Mouse (Mus musculus): ENCODE data around the gene Map3k4. TPM values are rescaled to one million over a fixed set of nuclear protein-coding genes. Genes with fewer than 3 reads are reported as not detected.
A peak's percentile ranks its signal among the peaks of the same experiment; 100 is the strongest.

The Map3k4 gene
- total and polyA plus RNA-seq, 2 experiments: 10.7 to 19.2 TPM

GRCm38 (mm10) chr17:12316251-12316650, 2.3 kb downstream of the Map3k4 start:
- TF ChIP-seq POLR2A (IDR thresholded peaks at IDR 0.05; ENCODE audit: extremely low read depth, insufficient read depth, low read length) (no peak), CTCF (IDR thresholded peaks at IDR 0.05; ENCODE audit: low read depth, low read length) (no peak)
- no peak for DNase-seq (ENCODE audit: extremely low read depth, low read depth, low spot score)
- WGBS: 56% methylated on average over 13 of the region's 13 CpGs

DNA sequence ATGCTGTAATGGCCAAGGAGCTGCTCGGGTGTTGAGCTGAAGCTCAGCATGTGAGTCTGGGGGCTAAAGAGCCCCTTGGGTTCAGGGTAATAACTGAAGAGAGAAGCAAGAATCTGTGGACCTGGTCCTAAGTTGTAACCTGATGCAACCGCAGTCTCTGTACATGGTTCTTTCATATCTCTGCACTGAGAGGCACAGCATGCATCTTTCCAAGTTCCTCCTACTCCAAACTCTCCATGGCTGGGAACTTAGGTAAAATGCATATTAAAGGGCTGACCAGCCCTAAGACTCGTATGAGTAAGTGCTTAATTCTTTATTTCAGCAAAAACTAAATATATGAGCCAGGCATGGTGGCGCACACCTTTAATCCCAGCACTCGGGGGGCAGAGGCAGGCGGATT, 6.3 kb downstream of the Map3k4 start:
- Histone ChIP-seq H3K27me3 (ENCODE audit: control insufficient read depth, insufficient read depth, low read length) (no peaks in the 10 kb centered on the region), H3K4me3 (ENCODE audit: insufficient read depth, low read depth, low read length) (no peak overlapping the region), H3K27ac (replicated peaks; ENCODE audit: insufficient read depth, low read depth, low read length) (no peak overlapping the region), H3K79me2 (ENCODE audit: control insufficient read depth, insufficient read depth, low read length) (peaks cover 39% of the 10 kb centered on the region; the same call in 1 of the 2 replicates), H3K9ac (ENCODE audit: low read depth, low read length) (no peak overlapping the region), H3K36me3 (ENCODE audit: control insufficient read depth, insufficient read depth, low read length) (no peaks in the 10 kb centered on the region), H3K4me1 (ENCODE audit: control insufficient read depth, insufficient read depth, low read length) (peaks cover 8% of the 10 kb centered on the region)
- DNase-seq (ENCODE audit: extremely low read depth, low read depth, low spot score): no peak
- WGBS: 96% methylated on average over 6 of the region's 6 CpGs
- TF ChIP-seq POLR2A (IDR thresholded peaks at IDR 0.05; ENCODE audit: extremely low read depth, insufficient read depth, low read length): no peak
- TF ChIP-seq CTCF (IDR thresholded peaks at IDR 0.05; ENCODE audit: low read depth, low read length): no peak

More at GRCm38 (mm10) chr17:12316251-12316650, 2.3 kb downstream of the Map3k4 start:
- Histone ChIP-seq H3K36me3 (ENCODE audit: control insufficient read depth, insufficient read depth, low read length) (no peaks in the 10 kb centered on the region), H3K9ac (ENCODE audit: low read depth, low read length) (no peak overlapping the region), H3K27ac (replicated peaks; ENCODE audit: insufficient read depth, low read depth, low read length) (no peak overlapping the region), H3K4me1 (ENCODE audit: control insufficient read depth, insufficient read depth, low read length) (peaks cover 8% of the 10 kb centered on the region; the same call in 1 of the 2 replicates), H3K79me2 (ENCODE audit: control insufficient read depth, insufficient read depth, low read length) (peaks cover 23% of the 10 kb centered on the region; the same call in 1 of the 2 replicates), H3K27me3 (ENCODE audit: control insufficient read depth, insufficient read depth, low read length) (no peaks in the 10 kb centered on the region), H3K4me3 (ENCODE audit: insufficient read depth, low read depth, low read length) (no peak overlapping the region)

DNA sequence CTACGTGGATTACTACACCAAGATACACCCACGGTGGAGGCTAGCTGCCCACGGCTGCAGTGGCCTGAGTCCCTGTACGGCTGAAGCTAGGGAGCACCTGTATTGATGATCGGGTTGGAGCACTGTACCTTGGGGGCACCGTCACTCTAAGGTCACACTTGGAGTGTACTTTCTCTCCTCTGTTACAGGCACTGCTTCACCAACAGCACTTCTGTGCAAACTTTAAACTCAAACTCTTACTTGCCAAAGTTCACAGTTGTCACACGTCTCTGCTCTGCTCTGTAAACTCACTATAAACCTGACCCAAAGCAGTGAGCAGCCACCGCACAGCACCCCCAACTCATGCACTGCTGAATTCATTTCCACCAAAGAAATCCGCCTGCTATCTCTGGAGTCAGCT, 9.1 kb downstream of the Map3k4 start:
- Histone ChIP-seq H3K36me3 (ENCODE audit: control insufficient read depth, insufficient read depth, low read length) (no peaks in the 10 kb centered on the region), H3K4me3 (ENCODE audit: insufficient read depth, low read depth, low read length) (no peak overlapping the region), H3K27me3 (ENCODE audit: control insufficient read depth, insufficient read depth, low read length) (no peaks in the 10 kb centered on the region), H3K9ac (ENCODE audit: low read depth, low read length) (no peak overlapping the region), H3K4me1 (ENCODE audit: control insufficient read depth, insufficient read depth, low read length) (peaks cover 8% of the 10 kb centered on the region), H3K79me2 (ENCODE audit: control insufficient read depth, insufficient read depth, low read length) (peaks cover 31% of the 10 kb centered on the region; the same call in 1 of the 2 replicates), H3K27ac (replicated peaks; ENCODE audit: insufficient read depth, low read depth, low read length) (peak overlapping the region; percentile 13; the same call in 1 of the 2 replicates)
- 26% methylated on average over 9 of the region's 9 CpGs for WGBS
- TF ChIP-seq CTCF (IDR thresholded peaks at IDR 0.05; ENCODE audit: low read depth, low read length) (no peak), POLR2A (IDR thresholded peaks at IDR 0.05; ENCODE audit: extremely low read depth, insufficient read depth, low read length) (no peak)
- peak; percentile 64 for DNase-seq (ENCODE audit: extremely low read depth, low read depth, low spot score)

DNA sequence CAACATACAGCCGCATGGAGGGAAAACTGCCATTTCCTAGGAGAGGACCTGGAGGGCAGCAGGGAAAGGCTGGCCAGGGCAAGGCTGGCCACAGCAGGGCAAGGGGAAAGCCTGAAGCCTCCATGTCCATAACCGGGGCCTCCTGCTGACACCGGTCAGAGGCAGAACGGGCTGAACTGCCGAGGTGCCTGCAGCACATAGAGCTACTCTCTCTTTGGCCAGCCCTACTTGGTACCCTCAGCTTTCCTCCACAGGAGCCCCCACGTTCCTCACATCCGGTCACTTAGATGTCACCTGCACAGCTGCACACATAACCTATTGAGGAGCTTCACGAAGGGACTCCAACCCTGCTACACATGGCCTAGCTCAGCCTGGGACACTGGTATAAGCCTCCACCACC, 9.5 kb downstream of the Map3k4 start:
- no peak overlapping the region for H3K4me3 ChIP-seq (ENCODE audit: insufficient read depth, low read depth, low read length)
- DNase-seq (ENCODE audit: extremely low read depth, low read depth, low spot score): no peak
- peak overlapping the region; percentile 13; the same call in 1 of the 2 replicates for H3K27ac ChIP-seq (replicated peaks; ENCODE audit: insufficient read depth, low read depth, low read length)
- no peaks in the 10 kb centered on the region for H3K36me3 ChIP-seq (ENCODE audit: control insufficient read depth, insufficient read depth, low read length)
- no peaks in the 10 kb centered on the region for H3K27me3 ChIP-seq (ENCODE audit: control insufficient read depth, insufficient read depth, low read length)
- TF ChIP-seq POLR2A (IDR thresholded peaks at IDR 0.05; ENCODE audit: extremely low read depth, insufficient read depth, low read length): no peak
- TF ChIP-seq CTCF (IDR thresholded peaks at IDR 0.05; ENCODE audit: low read depth, low read length): no peak
- no peak overlapping the region for H3K9ac ChIP-seq (ENCODE audit: low read depth, low read length)
- peaks cover 8% of the 10 kb centered on the region for H3K4me1 ChIP-seq (ENCODE audit: control insufficient read depth, insufficient read depth, low read length)
- 68% methylated on average over 8 of the region's 8 CpGs for WGBS
- H3K79me2 ChIP-seq (ENCODE audit: control insufficient read depth, insufficient read depth, low read length): peaks cover 29% of the 10 kb centered on the region; the same call in 1 of the 2 replicates

DNA sequence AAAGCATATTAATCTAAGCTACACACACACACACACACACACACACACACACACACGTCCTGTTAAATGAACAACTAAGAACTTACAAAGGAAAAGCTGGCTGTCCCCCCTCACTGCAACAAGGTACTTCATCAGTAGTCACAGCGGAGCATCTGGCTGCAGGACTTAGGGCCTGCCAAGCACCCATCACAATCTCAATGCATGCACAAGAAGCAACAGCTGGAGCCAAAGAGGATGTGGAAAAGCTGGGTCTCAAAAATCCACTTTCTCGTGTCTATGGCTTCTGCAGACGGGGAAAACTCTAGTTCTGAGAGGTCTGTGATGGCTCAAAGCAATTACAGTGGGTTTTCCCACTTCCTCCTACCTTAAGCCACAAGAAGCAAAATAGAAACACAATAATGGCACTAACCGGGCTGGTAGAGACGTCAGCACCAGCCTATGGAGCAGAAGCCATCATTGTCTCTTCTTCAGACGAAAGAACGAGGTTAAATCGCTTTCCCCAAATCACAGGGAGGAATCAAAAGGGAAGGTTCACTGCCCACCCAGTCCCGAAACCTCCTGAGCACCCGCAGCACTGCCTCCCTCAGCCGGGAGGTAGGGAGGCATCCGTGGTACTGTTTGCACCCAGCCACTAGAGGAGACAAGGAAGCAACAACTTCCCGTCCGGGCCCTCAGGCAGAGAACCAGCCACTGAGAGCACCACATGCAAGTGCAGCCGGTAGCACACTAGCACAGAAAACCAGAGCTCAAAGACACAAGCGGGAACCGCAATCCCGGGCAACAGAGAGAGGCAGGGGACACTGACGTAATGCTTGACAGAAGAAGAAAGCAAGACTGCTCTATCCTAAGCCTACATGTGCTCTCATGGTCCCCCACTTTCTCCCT, 11.1 kb downstream of the Map3k4 start:
- Histone ChIP-seq H3K27me3 (ENCODE audit: control insufficient read depth, insufficient read depth, low read length) (no peaks in the 10 kb centered on the region), H3K9ac (ENCODE audit: low read depth, low read length) (no peak overlapping the region), H3K79me2 (ENCODE audit: control insufficient read depth, insufficient read depth, low read length) (peaks cover 21% of the 10 kb centered on the region; the same call in 1 of the 2 replicates), H3K4me3 (ENCODE audit: insufficient read depth, low read depth, low read length) (no peak overlapping the region), H3K4me1 (ENCODE audit: control insufficient read depth, insufficient read depth, low read length) (peaks cover 8% of the 10 kb centered on the region), H3K27ac (replicated peaks; ENCODE audit: insufficient read depth, low read depth, low read length) (no peak overlapping the region), H3K36me3 (ENCODE audit: control insufficient read depth, insufficient read depth, low read length) (no peaks in the 10 kb centered on the region)
- peak; percentile 8 for DNase-seq (ENCODE audit: extremely low read depth, low read depth, low spot score)
- TF ChIP-seq CTCF (IDR thresholded peaks at IDR 0.05; ENCODE audit: low read depth, low read length): no peak
- no peak for TF ChIP-seq POLR2A (IDR thresholded peaks at IDR 0.05; ENCODE audit: extremely low read depth, insufficient read depth, low read length)
- WGBS: 77% methylated on average over 20 of the region's 20 CpGs

Measured in liver, adult 2 months (tissue).